Mouse (Mus musculus) left cerebral cortex, postnatal 14 days (tissue): ENCODE measurements around the gene Rnase4. TPM values are rescaled to one million over a fixed set of nuclear protein-coding genes. Genes with fewer than 3 reads are reported as not detected.

ENCODE experiments used
- DNase-seq, 2 experiments: peaks; one replicate each; pipeline ENCODE4 v3.0.0; 2021 to 2022; ENCODE audit warnings: low spot score in 2 of 2, mixed read lengths in 1 of 2
- intact Hi-C: fragments of 180-260 bp; cut with DNase I; formaldehyde crosslinking; loops from one replicate; pipeline ENCODE4 v1.15.1; 2025
- total RNA-seq, 2 experiments: library from RNA; stranded (reverse); gene quantifications; 2 replicates each; pipeline ENCODE4 v1.2.3; 2021

The Rnase4 gene
- total RNA-seq, 2 experiments from 2014 or later: 19.0 to 20.1 TPM

- DNase-seq: no peak
- intact Hi-C loops: no loop called here
Observed at GRCm38 (mm10) chr14:51113476-51113875, 22.6 kb downstream of the Rnase4 start.

- no peak for DNase-seq
- intact Hi-C loops: no loop called here
Observed at GRCm38 (mm10) chr14:51113916-51114560, 23.2 kb downstream of the Rnase4 start, which contains the start of gene Eddm3b. Gene Eddm3b (plus strand): TSS chr14:51114426.

- intact Hi-C loops: no loop called here
- DNase-seq: no peak
Observed at GRCm38 (mm10) chr14:51125684-51126083, 34.8 kb downstream of the Rnase4 start.

GRCm38 (mm10) chr14:51127648-51128258, 36.9 kb downstream of the Rnase4 start:
- no peak for DNase-seq
- intact Hi-C loops: no loop called here

- intact Hi-C loops: no loop called here
- DNase-seq: no peak
Observed at GRCm38 (mm10) chr14:51128775-51129623, 38.1 kb downstream of the Rnase4 start.

- no peak for DNase-seq
- intact Hi-C loops: no loop called here
Observed at GRCm38 (mm10) chr14:51129624-51129975, 38.7 kb downstream of the Rnase4 start.

GRCm38 (mm10) chr14:51130315-51130940, 39.6 kb downstream of the Rnase4 start:
- no peak for DNase-seq
- intact Hi-C loops: no loop called here

- DNase-seq: no peak
Observed at GRCm38 (mm10) chr14:51131086-51131815, 40.4 kb downstream of the Rnase4 start.

GRCm38 (mm10) chr14:51132372-51132771, 41.5 kb downstream of the Rnase4 start:
- no peak for DNase-seq
- intact Hi-C loops: no loop called here

More at GRCm38 (mm10) chr14:51131086-51131815, 40.4 kb downstream of the Rnase4 start:
- intact Hi-C loops: no loop called here

GRCm38 (mm10) chr14:51140342-51140741, 49.5 kb downstream of the Rnase4 start:
- intact Hi-C loops: no loop called here
- no peak for DNase-seq

GRCm38 (mm10) chr14:51142119-51142518, 51.2 kb downstream of the Rnase4 start:
- no peak for DNase-seq
- intact Hi-C loops: no loop called here

GRCm38 (mm10) chr14:51142568-51142967, 51.7 kb downstream of the Rnase4 start:
- intact Hi-C loops: no loop called here

GRCm38 (mm10) chr14:51143287-51143686, 52.4 kb downstream of the Rnase4 start:
- DNase-seq: peak in 1 of 2 experiments; percentile 55
- intact Hi-C loops: no loop called here

More at GRCm38 (mm10) chr14:51142568-51142967, 51.7 kb downstream of the Rnase4 start:
- DNase-seq: no peak

GRCm38 (mm10) chr14:51143937-51144336, 53.1 kb downstream of the Rnase4 start:
- no peak for DNase-seq
- intact Hi-C loops: no loop called here

GRCm38 (mm10) chr14:51144451-51144850, 53.6 kb downstream of the Rnase4 start:
- intact Hi-C loops: no loop called here
- no peak for DNase-seq

GRCm38 (mm10) chr14:51145521-51145920, 54.6 kb downstream of the Rnase4 start:
- no peak for DNase-seq
- intact Hi-C loops: no loop called here

- intact Hi-C loops: no loop called here
- no peak for DNase-seq
Observed at GRCm38 (mm10) chr14:51146685-51147084, 55.8 kb downstream of the Rnase4 start, which contains the start of gene Rnase1. Gene Rnase1 (minus strand): TSS chr14:51146785.

GRCm38 (mm10) chr14:51148006-51148405, 57.1 kb downstream of the Rnase4 start:
- intact Hi-C loops: no loop called here
- DNase-seq: no peak

GRCm38 (mm10) chr14:51149164-51149563, 58.3 kb downstream of the Rnase4 start:
- DNase-seq: no peak
- intact Hi-C loops: no loop called here
